Mouse (Mus musculus) limb, embryonic 15.5 days (tissue): ENCODE measurements around the gene Ank2. TPM values are rescaled to one million over a fixed set of nuclear protein-coding genes. Genes with fewer than 3 reads are reported as not detected.
A peak's percentile ranks its signal among the peaks of the same experiment; 100 is the strongest.

Experiments
- ATAC-seq: fragments of 200-750 bp; cut with Nextera tagmentation; 2 replicates; pipeline ENCODE4 v1.8.0; 2017; ENCODE audit warnings: low read depth, moderate TSS enrichment; ENCODE audit not compliant: insufficient number of reproducible peaks, low FRiP score, low TSS enrichment
- H3K27ac ChIP-seq: fragments of 300-500 bp; sonication (generic); 2 replicates; pipeline ENCODE4 v1.5.1; 2015; ENCODE audit warnings: moderate library complexity, mild to moderate bottlenecking, inconsistent platforms
- H3K27me3 ChIP-seq: fragments of 300-500 bp; sonication (generic); 2 replicates; pipeline ENCODE4 v1.6.1; 2015; ENCODE audit warnings: inconsistent platforms
- H3K36me3 ChIP-seq: fragments of 300-500 bp; sonication (generic); 2 replicates; pipeline ENCODE4 v1.6.1; 2015; ENCODE audit warnings: inconsistent platforms
- H3K4me1 ChIP-seq: fragments of 300-500 bp; sonication (generic); 2 replicates; pipeline ENCODE4 v1.6.1; 2015; ENCODE audit warnings: inconsistent platforms
- H3K4me2 ChIP-seq: fragments of 300-500 bp; sonication (generic); 2 replicates; pipeline ENCODE4 v1.6.1; 2015; ENCODE audit warnings: mild to moderate bottlenecking, inconsistent platforms
- H3K4me3 ChIP-seq: fragments of 300-500 bp; sonication (generic); 2 replicates; pipeline ENCODE4 v1.5.1; 2015; ENCODE audit warnings: mild to moderate bottlenecking, inconsistent platforms
- H3K9ac ChIP-seq: fragments of 300-500 bp; sonication (generic); 2 replicates; pipeline ENCODE4 v1.6.1; 2015; ENCODE audit warnings: inconsistent platforms
- H3K9me3 ChIP-seq: fragments of 300-500 bp; sonication (generic); 2 replicates; pipeline ENCODE4 v1.6.1; 2016; ENCODE audit warnings: inconsistent platforms
- WGBS: fragments of 180-500 bp; shearing (Covaris S2); methylation state at CpG from one replicate; pipeline ENCODE4 v1.1.7; 2015; 5-methylcytosine and 5-hydroxymethylcytosine counted together
- polyA plus RNA-seq: library from polyadenylated mRNA; unstranded; fragments of >200 nt; fragmentation: Nextera tagmentation; extraction: Ambion mirVana; gene quantifications from 2 replicates; pipeline ENCODE4 v1.2.1, GENCODE M21; 2015

The Ank2 gene
- polyA plus RNA-seq, 1 experiment from 2014 or later: 34.5 TPM

GRCm38 (mm10) chr3:127169114-127169513, 330.0 kb downstream of the Ank2 start:
- no peak for ATAC-seq
- WGBS: 81% methylated on average over 1 of the region's 1 CpGs
- no peaks in the 10 kb centered on the region for H3K4me1 ChIP-seq
- H3K27me3 ChIP-seq: peaks cover 7% of the 10 kb centered on the region
- no peak overlapping the region for H3K9ac ChIP-seq
- H3K27ac ChIP-seq: no peak overlapping the region
- H3K4me2 ChIP-seq: no peak overlapping the region
- no peak overlapping the region for H3K4me3 ChIP-seq
- H3K36me3 ChIP-seq: no peaks in the 10 kb centered on the region
- H3K9me3 ChIP-seq: no peaks in the 10 kb centered on the region

GRCm38 (mm10) chr3:127163749-127164148, 335.4 kb downstream of the Ank2 start:
- WGBS: 57% methylated on average over 3 of the region's 3 CpGs
- H3K27me3 ChIP-seq: peaks cover 19% of the 10 kb centered on the region
- ATAC-seq: no peak

DNA sequence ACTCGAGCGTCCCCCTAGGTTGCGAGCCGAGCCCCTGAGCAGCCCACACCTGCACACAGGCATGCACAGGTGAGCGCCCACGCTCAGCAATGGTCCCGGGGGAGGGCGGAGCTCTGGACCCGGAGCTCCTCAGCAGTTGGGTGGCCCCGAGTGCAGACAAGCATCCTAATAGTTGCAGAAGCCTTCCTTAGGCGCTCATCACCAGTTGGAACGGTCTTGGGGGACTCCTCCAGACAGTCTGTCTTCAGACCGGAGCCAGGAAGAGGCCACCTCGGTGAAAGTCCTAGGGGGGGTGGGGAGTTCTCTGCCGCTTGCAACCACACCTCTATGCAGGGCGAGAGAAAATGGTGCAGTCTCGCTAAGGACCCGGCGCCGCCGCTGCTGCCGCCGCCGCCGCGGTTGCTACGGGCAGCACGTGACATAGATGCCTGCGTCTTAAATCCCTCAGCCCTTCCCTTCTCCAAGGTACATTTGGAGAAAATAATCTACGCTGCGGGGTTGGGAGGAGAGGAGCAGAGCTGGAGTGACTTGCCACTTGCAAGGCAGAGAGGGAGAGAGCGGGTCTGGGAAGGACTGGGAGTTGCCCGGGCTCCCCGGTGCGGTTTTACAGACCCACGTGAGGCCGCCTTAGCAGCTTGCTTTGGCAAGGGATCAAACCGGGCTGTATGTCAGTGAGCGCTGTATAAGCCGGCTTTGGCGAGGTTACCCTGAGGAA, 337.0 kb downstream of the Ank2 start:
- H3K27ac ChIP-seq: 0 out of 2 replicates have a peak overlapping the region, but pooled peaks have one; percentile 30

More at GRCm38 (mm10) chr3:127163749-127164148, 335.4 kb downstream of the Ank2 start:
- H3K9me3 ChIP-seq: no peaks in the 10 kb centered on the region
- H3K27ac ChIP-seq: no peak overlapping the region
- H3K4me1 ChIP-seq: peaks cover 15% of the 10 kb centered on the region; the same call in 1 of the 2 replicates
- no peak overlapping the region for H3K9ac ChIP-seq
- H3K4me3 ChIP-seq: no peak overlapping the region
- H3K4me2 ChIP-seq: no peak overlapping the region
- H3K36me3 ChIP-seq: no peaks in the 10 kb centered on the region

GRCm38 (mm10) chr3:127161085-127161837, 337.9 kb downstream of the Ank2 start:
- WGBS: 5% methylated on average over 23 of the region's 23 CpGs
- H3K9me3 ChIP-seq: no peaks in the 10 kb centered on the region
- peaks cover 19% of the 10 kb centered on the region for H3K27me3 ChIP-seq
- no peaks in the 10 kb centered on the region for H3K36me3 ChIP-seq
- 0 out of 2 replicates have a peak overlapping the region, but pooled peaks have one; percentile 18 for H3K9ac ChIP-seq
- ATAC-seq: no peak
- peaks cover 15% of the 10 kb centered on the region; the same call in 1 of the 2 replicates for H3K4me1 ChIP-seq
- H3K27ac ChIP-seq: no peak overlapping the region
- peak overlapping the region; percentile 98 for H3K4me2 ChIP-seq
- peak overlapping the region; percentile 56 for H3K4me3 ChIP-seq

More for the DNA sequence above, 337.0 kb downstream of the Ank2 start:
- peaks cover 15% of the 10 kb centered on the region; the same call in 1 of the 2 replicates for H3K4me1 ChIP-seq
- H3K4me2 ChIP-seq: peak overlapping the region; percentile 98
- ATAC-seq: peak; percentile 80
- no peaks in the 10 kb centered on the region for H3K36me3 ChIP-seq
- peak overlapping the region; percentile 18; the same call in 1 of the 2 replicates for H3K9ac ChIP-seq
- H3K4me3 ChIP-seq: peak overlapping the region; percentile 56
- peaks cover 19% of the 10 kb centered on the region for H3K27me3 ChIP-seq
- under 1% methylated on average over 41 of the region's 41 CpGs for WGBS
- H3K9me3 ChIP-seq: no peaks in the 10 kb centered on the region

- 81% methylated on average over 3 of the region's 3 CpGs for WGBS
- no peak overlapping the region for H3K27ac ChIP-seq
- H3K27me3 ChIP-seq: 0 out of 2 replicates have a peak, but pooled peaks cover 5% of the 10 kb centered on the region
- H3K4me1 ChIP-seq: peaks cover 15% of the 10 kb centered on the region; the same call in 1 of the 2 replicates
- H3K4me3 ChIP-seq: no peak overlapping the region
- ATAC-seq: no peak
- H3K36me3 ChIP-seq: no peaks in the 10 kb centered on the region
- H3K4me2 ChIP-seq: no peak overlapping the region
- H3K9ac ChIP-seq: no peak overlapping the region
- H3K9me3 ChIP-seq: no peaks in the 10 kb centered on the region
These were observed 341.4 kb downstream of the Ank2 start for GRCm38 (mm10) chr3:127157706-127158105.

DNA sequence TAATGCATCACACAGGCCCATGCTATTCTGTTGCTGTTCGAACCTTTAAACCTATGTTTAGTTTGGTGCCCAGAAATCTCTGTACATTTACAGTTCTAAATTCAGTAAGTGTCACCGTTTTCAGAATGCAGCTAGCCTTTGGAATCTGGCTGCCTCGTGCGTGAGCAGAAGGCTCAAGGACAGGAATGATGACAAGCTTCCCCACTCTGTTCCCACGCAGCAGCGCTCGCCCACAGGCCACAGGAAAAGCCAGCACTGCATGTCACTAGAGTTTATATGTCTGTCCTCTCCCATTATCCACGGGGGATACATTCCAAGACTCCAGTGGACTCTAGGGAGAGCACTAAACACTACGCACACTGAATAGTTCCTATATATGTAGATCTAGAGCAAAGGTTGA, 343.1 kb downstream of the Ank2 start:
- Histone ChIP-seq H3K9me3 (no peaks in the 10 kb centered on the region), H3K4me3 (no peak overlapping the region), H3K36me3 (no peaks in the 10 kb centered on the region), H3K27ac (no peak overlapping the region), H3K4me2 (no peak overlapping the region), H3K4me1 (0 out of 2 replicates have a peak, but pooled peaks cover under 1% of the 10 kb centered on the region), H3K27me3 (no peaks in the 10 kb centered on the region), H3K9ac (no peak overlapping the region)
- ATAC-seq: no peak
- 81% methylated on average over 9 of the region's 9 CpGs for WGBS

DNA sequence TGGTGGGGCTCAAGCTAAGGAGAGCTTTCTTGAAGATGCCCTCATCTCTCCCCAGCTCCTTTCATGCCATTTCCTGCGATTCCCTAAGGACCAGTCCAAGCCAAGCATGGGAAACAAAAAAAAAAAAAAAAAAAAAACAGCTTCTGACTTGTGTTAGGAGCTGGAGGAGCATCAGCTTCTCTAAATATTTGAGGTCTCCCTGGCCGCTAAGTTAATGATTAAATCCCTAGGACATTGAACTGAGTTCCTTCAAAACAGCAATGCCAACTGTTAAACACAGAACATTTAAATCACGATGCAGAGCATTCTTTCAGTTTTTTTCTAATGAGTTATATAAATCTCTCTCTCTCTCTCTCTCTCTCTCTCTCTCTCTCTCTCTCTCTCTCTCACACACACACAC, 345.3 kb downstream of the Ank2 start:
- Histone ChIP-seq H3K4me1 (no peaks in the 10 kb centered on the region), H3K4me2 (no peak overlapping the region), H3K4me3 (no peak overlapping the region), H3K9me3 (no peaks in the 10 kb centered on the region), H3K9ac (no peak overlapping the region), H3K36me3 (no peaks in the 10 kb centered on the region), H3K27me3 (no peaks in the 10 kb centered on the region), H3K27ac (no peak overlapping the region)
- ATAC-seq: no peak
- WGBS: 85% methylated on average over 3 of the region's 3 CpGs

DNA sequence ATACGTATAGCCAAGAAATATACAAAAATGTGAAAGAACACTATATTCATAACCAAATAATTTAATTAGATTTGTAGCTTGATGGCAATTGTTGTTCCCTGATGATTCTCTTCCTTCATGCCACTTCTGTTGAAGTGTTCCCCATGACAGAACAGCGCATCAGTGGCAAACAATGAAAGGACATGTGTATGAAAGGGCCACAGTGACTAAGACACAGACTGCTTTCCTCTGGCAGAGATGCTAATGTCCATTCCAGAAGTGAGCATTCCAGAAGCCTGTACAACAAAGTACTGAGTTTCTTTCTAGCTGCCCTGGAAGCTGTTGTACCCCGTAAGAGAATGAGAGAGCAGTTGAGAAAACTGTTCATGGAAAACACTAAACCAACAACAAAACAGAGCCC, 345.7 kb downstream of the Ank2 start:
- Histone ChIP-seq H3K36me3 (no peaks in the 10 kb centered on the region), H3K4me2 (no peak overlapping the region), H3K9me3 (no peaks in the 10 kb centered on the region), H3K27ac (no peak overlapping the region), H3K27me3 (no peaks in the 10 kb centered on the region), H3K9ac (no peak overlapping the region), H3K4me1 (no peaks in the 10 kb centered on the region), H3K4me3 (no peak overlapping the region)
- no peak for ATAC-seq
- 94% methylated on average over 3 of the region's 3 CpGs for WGBS

GRCm38 (mm10) chr3:127148648-127149047, 350.5 kb downstream of the Ank2 start:
- no peaks in the 10 kb centered on the region for H3K36me3 ChIP-seq
- ATAC-seq: no peak
- no peak overlapping the region for H3K27ac ChIP-seq
- no peaks in the 10 kb centered on the region for H3K4me1 ChIP-seq
- no peak overlapping the region for H3K4me3 ChIP-seq
- H3K27me3 ChIP-seq: no peaks in the 10 kb centered on the region
- no peak overlapping the region for H3K4me2 ChIP-seq
- H3K9me3 ChIP-seq: no peaks in the 10 kb centered on the region
- H3K9ac ChIP-seq: no peak overlapping the region
- 76% methylated on average over 3 of the region's 3 CpGs for WGBS

DNA sequence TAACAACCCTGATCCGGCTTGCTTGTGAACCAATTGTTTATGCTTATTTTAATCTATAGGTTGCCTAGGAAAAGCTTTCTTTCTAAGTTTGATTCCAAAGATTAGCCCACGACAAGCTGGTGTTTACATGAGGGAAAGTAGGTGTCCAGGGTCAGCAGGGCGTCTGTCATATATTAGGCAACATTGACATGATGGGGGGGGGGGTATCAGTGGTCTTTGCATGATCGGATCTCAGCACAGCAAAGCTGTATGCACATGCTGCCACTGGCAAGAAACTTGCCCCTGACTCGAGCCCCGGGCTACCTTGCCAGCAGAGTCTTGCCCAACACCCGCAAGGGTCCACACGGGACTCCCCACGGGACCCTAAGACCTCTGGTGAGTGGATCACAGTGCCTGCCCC, 358.6 kb downstream of the Ank2 start:
- no peaks in the 10 kb centered on the region for H3K36me3 ChIP-seq
- no peak overlapping the region for H3K4me3 ChIP-seq
- no peak overlapping the region for H3K27ac ChIP-seq
- no peaks in the 10 kb centered on the region for H3K9me3 ChIP-seq
- H3K9ac ChIP-seq: no peak overlapping the region
- no peaks in the 10 kb centered on the region for H3K27me3 ChIP-seq
- WGBS: 88% methylated on average over 9 of the region's 9 CpGs
- no peak overlapping the region for H3K4me2 ChIP-seq
- no peaks in the 10 kb centered on the region for H3K4me1 ChIP-seq
- no peak for ATAC-seq

- WGBS: 42% methylated on average over 2 of the region's 2 CpGs
- Histone ChIP-seq H3K27ac (no peak overlapping the region), H3K9ac (no peak overlapping the region)
These were observed 359.5 kb downstream of the Ank2 start for GRCm38 (mm10) chr3:127139638-127140037.

GRCm38 (mm10) chr3:127137508-127137907, 361.6 kb downstream of the Ank2 start:
- no peak for ATAC-seq
- Histone ChIP-seq H3K4me1 (no peaks in the 10 kb centered on the region), H3K4me3 (no peak overlapping the region), H3K4me2 (no peak overlapping the region), H3K27ac (no peak overlapping the region), H3K9ac (no peak overlapping the region), H3K36me3 (no peaks in the 10 kb centered on the region), H3K9me3 (no peaks in the 10 kb centered on the region), H3K27me3 (no peaks in the 10 kb centered on the region)
- 69% methylated on average over 5 of the region's 5 CpGs for WGBS

More at GRCm38 (mm10) chr3:127139638-127140037, 359.5 kb downstream of the Ank2 start:
- Histone ChIP-seq H3K27me3 (no peaks in the 10 kb centered on the region), H3K4me1 (no peaks in the 10 kb centered on the region), H3K4me2 (no peak overlapping the region), H3K36me3 (no peaks in the 10 kb centered on the region), H3K4me3 (no peak overlapping the region), H3K9me3 (no peaks in the 10 kb centered on the region)
- no peak for ATAC-seq
